Mouse (Mus musculus): ENCODE results near the gene Ahdc1.

DNA sequence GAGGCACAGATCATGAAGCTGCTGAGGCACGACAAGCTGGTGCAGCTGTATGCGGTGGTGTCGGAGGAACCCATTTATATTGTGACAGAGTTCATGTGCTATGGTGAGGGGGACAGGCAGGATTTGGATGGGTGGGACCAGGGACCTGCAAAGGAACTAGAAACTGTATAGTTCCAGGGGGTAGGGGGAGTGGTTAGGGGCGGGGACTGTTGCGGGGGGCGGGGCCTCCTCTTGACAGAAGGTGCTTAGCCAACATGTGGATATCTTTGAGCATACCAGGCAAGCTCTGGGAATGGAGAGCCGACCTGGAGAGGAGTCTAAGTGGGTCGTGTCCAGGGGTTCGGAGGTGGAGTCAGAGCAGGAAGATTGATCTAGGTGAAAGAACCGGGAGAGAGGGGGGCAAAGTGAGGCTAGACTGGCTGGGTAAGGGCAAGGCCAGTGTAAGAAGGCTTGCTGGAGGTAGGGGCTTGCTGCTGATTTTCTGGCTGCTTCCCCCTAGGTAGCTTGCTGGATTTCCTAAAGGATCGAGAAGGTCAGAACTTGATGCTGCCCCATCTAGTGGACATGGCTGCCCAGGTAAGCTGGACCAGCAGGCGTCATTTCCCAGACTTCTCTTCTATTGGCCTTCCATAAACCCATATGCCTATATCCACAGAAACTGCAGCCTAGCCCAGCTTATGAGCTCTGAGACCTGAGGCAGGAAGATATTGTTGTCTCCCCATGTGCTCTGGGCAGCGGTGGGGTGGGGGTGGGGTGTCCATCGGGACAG is 13.4 kb upstream of the Ahdc1 start:
- TF ChIP-seq EP300 (IDR thresholded peaks at IDR 0.05; ENCODE audit: low read depth): no peak
- 0 out of 2 replicates have a peak, but pooled peaks have one; percentile 11 for TF ChIP-seq CTCF (IDR thresholded peaks at IDR 0.05; ENCODE audit: low read depth)

Data from heart, postnatal 0 days (tissue).